Mouse (Mus musculus) cerebellum, postnatal 36 days (tissue): Measurements from ENCODE around the gene Trnp1.

Source experiments
- DNase-seq, 2 experiments: peaks; one replicate each; pipeline ENCODE4 v3.0.0; 2021 to 2022; ENCODE audit warnings: mixed read lengths in 2 of 2

The Trnp1 gene

GRCm38 (mm10) chr4:133458044-133458443 is 40.3 kb downstream of the Trnp1 start:
- no peak for DNase-seq

DNA sequence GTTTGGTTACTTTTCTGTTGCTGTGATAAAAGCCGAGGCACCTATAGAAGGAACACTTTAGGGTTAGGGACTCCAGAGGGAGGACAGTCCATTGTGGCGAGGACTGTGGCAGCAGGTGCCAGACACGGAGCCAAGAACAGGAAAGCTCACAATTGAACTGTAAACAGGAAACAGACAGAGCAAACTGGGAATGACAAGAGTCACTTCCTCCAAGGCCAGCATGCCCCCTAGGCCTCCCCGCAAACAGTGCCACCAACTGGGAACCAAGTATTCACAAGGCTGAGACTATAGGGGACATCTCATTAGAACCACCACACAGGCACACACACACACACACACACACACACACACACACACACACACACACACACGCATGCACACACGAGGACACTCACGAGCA is 45.9 kb downstream of the Trnp1 start:
- no peak for DNase-seq

DNA sequence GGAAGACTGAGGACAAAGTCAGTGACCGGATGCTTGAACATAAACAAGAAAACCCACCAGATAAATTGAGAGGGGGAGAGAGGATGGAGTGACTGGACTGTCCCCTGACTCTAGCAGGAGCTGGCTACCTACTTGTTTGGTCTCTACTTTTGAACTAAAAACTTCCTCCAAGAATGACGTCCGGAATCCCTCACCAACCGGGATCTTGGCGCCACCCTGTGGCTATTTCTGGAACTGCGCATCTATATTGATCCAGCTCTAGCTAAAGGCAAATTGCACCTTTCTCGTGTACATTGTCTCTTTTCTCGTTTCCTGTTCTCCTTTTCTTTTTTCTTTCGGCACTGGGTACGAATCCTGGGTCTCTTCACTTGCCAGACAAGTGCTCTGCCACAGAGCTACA is 46.8 kb downstream of the Trnp1 start:
- peak; percentile 81 to 89 for DNase-seq

- DNase-seq: peak; percentile 55 to 64
These were observed 48.6 kb downstream of the Trnp1 start for GRCm38 (mm10) chr4:133449726-133450125.

GRCm38 (mm10) chr4:133448708-133449388 is 49.5 kb downstream of the Trnp1 start:
- no peak for DNase-seq

- no peak for DNase-seq
These were observed 50.4 kb downstream of the Trnp1 start for GRCm38 (mm10) chr4:133447967-133448366.

DNA sequence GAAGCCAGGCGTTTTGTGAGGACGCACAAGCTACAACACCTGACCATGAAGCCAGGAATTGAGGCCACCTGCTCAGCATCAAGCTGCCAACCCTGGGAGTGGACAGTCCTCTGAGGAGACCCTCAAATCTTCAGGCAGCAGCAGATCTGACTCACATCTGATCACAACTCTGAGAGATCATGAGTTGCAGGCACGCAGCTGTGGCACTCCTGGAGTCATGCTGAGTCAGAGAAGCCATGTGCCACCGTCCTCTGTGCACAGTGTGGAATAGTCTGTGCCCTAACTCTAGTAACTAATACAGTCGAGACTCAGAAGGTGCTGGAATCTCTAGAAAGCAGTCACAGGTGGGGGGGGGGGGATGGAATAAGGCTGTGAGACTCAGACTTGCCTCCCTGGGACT is 51.0 kb downstream of the Trnp1 start:
- DNase-seq: no peak

GRCm38 (mm10) chr4:133445727-133446126 is 52.6 kb downstream of the Trnp1 start:
- no peak for DNase-seq

DNA sequence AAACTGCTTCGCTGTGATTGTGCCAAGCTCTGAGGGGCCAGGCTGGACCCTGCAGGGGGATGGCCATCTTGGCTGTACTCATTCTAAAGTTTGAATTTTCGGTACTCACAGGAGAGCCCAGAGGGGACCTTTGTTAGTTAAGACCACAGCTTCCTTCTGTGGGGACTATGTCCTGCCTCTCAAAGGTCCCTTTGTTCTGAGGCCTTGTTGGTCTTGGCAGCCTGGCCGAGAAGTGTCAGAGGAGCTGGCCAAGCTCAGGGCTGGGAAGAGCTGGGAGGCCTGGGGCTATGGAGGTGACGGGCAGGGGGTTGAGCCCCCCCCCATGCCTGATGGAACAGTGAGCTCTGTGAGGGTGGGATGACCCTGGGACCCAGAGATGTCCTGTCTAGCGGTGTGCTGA is 55.3 kb downstream of the Trnp1 start:
- DNase-seq: no peak

DNA sequence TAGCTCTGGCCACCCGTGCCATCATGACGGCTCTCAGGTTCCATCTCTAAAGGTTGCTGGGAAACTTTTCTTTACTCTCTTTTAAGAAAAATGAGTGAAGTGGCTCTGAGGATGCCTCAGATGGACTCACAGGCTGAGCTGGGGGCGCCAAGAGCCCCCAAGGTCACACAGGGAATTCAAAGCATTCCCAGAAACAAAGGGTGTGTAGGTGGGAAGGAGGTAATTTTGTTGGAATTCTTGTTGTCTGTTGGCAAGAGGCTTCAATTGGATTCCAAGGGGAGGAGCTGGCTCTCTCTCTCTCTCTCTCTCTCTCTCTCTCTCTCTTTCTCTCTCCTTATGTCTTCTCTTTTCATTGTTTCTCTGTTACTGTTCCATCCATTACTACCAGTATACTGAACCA is 56.2 kb downstream of the Trnp1 start:
- DNase-seq: no peak
